Comparison of ENCODE assay signal across 9 mouse cellular contexts in genomic region chr2:155583927-155584530, GRCm38 (mm10). TPM values are rescaled to one million over a fixed set of nuclear protein-coding genes. Genes with fewer than 3 reads are reported as not detected.
A peak's percentile ranks its signal among the peaks of the same experiment; 100 is the strongest.
DNase-seq lines count a peak whose midpoint lies in the region; ATAC-seq and TF ChIP-seq lines count a peak whose summit lies in the region.
"Had no signal": no experiment of that assay in that cellular context is flagged by ENCODE, and none has a peak within 500 bp of the region (broad histone marks: within the 10 kb centered on the region; RNA-seq: fewer than 3 reads in every experiment).

No protein-coding gene starts in this region.

- H3K36me3 ChIP-seq in midbrain, embryonic 11.5 days (ENCODE audit: control insufficient read depth, insufficient read depth, low read length): no peaks in the 10 kb centered on the region
- no peaks in the 10 kb centered on the region for H3K36me3 ChIP-seq in midbrain, embryonic 16.5 days (ENCODE audit: control insufficient read depth, insufficient read depth, low read length)
- H3K36me3 ChIP-seq: neural tube, embryonic 12.5 days had no signal

- H3K9me3 ChIP-seq in midbrain, embryonic 11.5 days (ENCODE audit: control insufficient read depth, low read length): no peaks in the 10 kb centered on the region
- no peaks in the 10 kb centered on the region for H3K9me3 ChIP-seq in midbrain, embryonic 16.5 days (replicated peaks; ENCODE audit: control insufficient read depth, low read length, poor library complexity, severe bottlenecking)
- H3K9me3 ChIP-seq: neural tube, embryonic 12.5 days had no signal

- H3K4me3 ChIP-seq in midbrain, embryonic 11.5 days (ENCODE audit: low read depth, low read length): no peak overlapping the region
- H3K4me3 ChIP-seq in midbrain, embryonic 16.5 days (ENCODE audit: low read depth, low read length): no peak overlapping the region
- H3K4me3 ChIP-seq in cortical plate, adult 2 months (ENCODE audit: insufficient read depth, low read length): no peak overlapping the region
- no peak overlapping the region for H3K4me3 ChIP-seq in left cerebral cortex, adult 2 months
- H3K4me3 ChIP-seq: neural tube, embryonic 12.5 days had no signal

- no peak for TF ChIP-seq POLR2A in cortical plate, adult 2 months (IDR thresholded peaks at IDR 0.05; ENCODE audit: extremely low read depth, insufficient read depth, low read length)

- DNase-seq in midbrain, embryonic 11.5 days (ENCODE audit: low spot score, missing footprints): peak; percentile 97
- DNase-seq in R1 (ENCODE audit: low read depth, low spot score): peak; percentile 89
- DNase-seq in heart, postnatal 4 days: peak; percentile 78
- DNase-seq in left cerebral cortex, adult 2 months (ENCODE audit: extremely low spot score in 1 of 2, low spot score in 2 of 2): peak; percentile 52 to 57
- DNase-seq in mesoderm, embryonic 11.5 days (ENCODE audit: low read depth, low spot score): peak; percentile 63
- peak; percentile 53 for DNase-seq in thymus, postnatal 14 days

- intact Hi-C loops in left cerebral cortex, adult 2 months (cut with DNase I): loop anchor here (1.0 kb wide), 1 partner anchor 68 kb away; no protein-coding TSS in a partner anchor

- no peaks in the 10 kb centered on the region for H3K4me1 ChIP-seq in midbrain, embryonic 11.5 days (ENCODE audit: control insufficient read depth, insufficient read depth, low read length)
- H3K4me1 ChIP-seq in midbrain, embryonic 16.5 days (ENCODE audit: control insufficient read depth, insufficient read depth, low read length): no peaks in the 10 kb centered on the region
- no peaks in the 10 kb centered on the region for H3K4me1 ChIP-seq in cortical plate, adult 2 months (ENCODE audit: control insufficient read depth, insufficient read depth, low read length)
- H3K4me1 ChIP-seq: neural tube, embryonic 12.5 days had no signal

- peak; percentile 90 for TF ChIP-seq CTCF in cortical plate, adult 2 months (IDR thresholded peaks at IDR 0.05; ENCODE audit: extremely low read depth, insufficient read depth, low read length)
- TF ChIP-seq CTCF in left cerebral cortex, adult 2 months (IDR thresholded peaks at IDR 0.05): peak; percentile 89

- WGBS in midbrain, embryonic 11.5 days: 41% methylated on average over 5 of the region's 5 CpGs
- WGBS in midbrain, embryonic 16.5 days: 44% methylated on average over 5 of the region's 5 CpGs

- 0 out of 2 replicates have a peak, but pooled peaks have one; percentile 24 for ATAC-seq in midbrain, embryonic 11.5 days (ENCODE audit: low FRiP score)
- ATAC-seq in midbrain, embryonic 16.5 days: no peak

- no peaks in the 10 kb centered on the region for H3K27me3 ChIP-seq in midbrain, embryonic 11.5 days (ENCODE audit: control insufficient read depth, insufficient read depth, low read length)
- no peaks in the 10 kb centered on the region for H3K27me3 ChIP-seq in midbrain, embryonic 16.5 days (ENCODE audit: control insufficient read depth, insufficient read depth, low read depth, low read length)
- H3K27me3 ChIP-seq: neural tube, embryonic 12.5 days had no signal

- H3K9ac ChIP-seq in midbrain, embryonic 11.5 days (ENCODE audit: low read length): no peak overlapping the region
- no peak overlapping the region for H3K9ac ChIP-seq in midbrain, embryonic 16.5 days (ENCODE audit: low read depth, low read length)
- H3K9ac ChIP-seq: neural tube, embryonic 12.5 days had no signal

- H3K27ac ChIP-seq in midbrain, embryonic 11.5 days (ENCODE audit: low read depth, low read length): no peak overlapping the region
- H3K27ac ChIP-seq in midbrain, embryonic 16.5 days (ENCODE audit: low read length): no peak overlapping the region
- no peak overlapping the region for H3K27ac ChIP-seq in cortical plate, adult 2 months (ENCODE audit: insufficient read depth, low read length)
- no peak overlapping the region for H3K27ac ChIP-seq in left cerebral cortex, adult 2 months
- H3K27ac ChIP-seq: neural tube, embryonic 12.5 days had no signal

- H3K4me2 ChIP-seq in midbrain, embryonic 11.5 days: no peak overlapping the region
- no peak overlapping the region for H3K4me2 ChIP-seq in midbrain, embryonic 16.5 days (ENCODE audit: low read length)
- H3K4me2 ChIP-seq: neural tube, embryonic 12.5 days had no signal

RNA-seq across cellular contexts. Expression of gene Gss, which starts 8.6 kb away (rescaled TPM):
- 14.7 and 17.5 TPM in 2 replicates for polyA plus RNA-seq in midbrain, embryonic 11.5 days (2014; fragmentation: Nextera tagmentation; extraction: Ambion mirVana)
- 13.6 and 15.1 TPM in 2 replicates for polyA plus RNA-seq in midbrain, embryonic 16.5 days (2015; fragmentation: Nextera tagmentation; extraction: Ambion mirVana)
- polyA plus RNA-seq in cortical plate, adult 2 months (2012; rRNA removed): 17.2 and 18.4 TPM in 2 replicates
- 10 to 100 TPM; 17.3 to 18.2 TPM for total RNA-seq in heart, postnatal 4 days (2021)
- total RNA-seq in left cerebral cortex, adult 2 months (2021): 10 to 100 TPM; 14.8 to 14.9 TPM

RNA-seq across cellular contexts. Expression of gene Myh7b, which starts 27.0 kb away (rescaled TPM):
- 0.59 and 0.63 TPM in 2 replicates for polyA plus RNA-seq in midbrain, embryonic 11.5 days (2014; fragmentation: Nextera tagmentation; extraction: Ambion mirVana)
- 0.80 and 1.0 TPM in 2 replicates for polyA plus RNA-seq in midbrain, embryonic 16.5 days (2015; fragmentation: Nextera tagmentation; extraction: Ambion mirVana)
- polyA plus RNA-seq in cortical plate, adult 2 months (2012; rRNA removed): 10.5 and 13.8 TPM in 2 replicates
- total RNA-seq in heart, postnatal 4 days (2021): 10 to 100 TPM; 60.5 to 63.8 TPM
- 10 to 100 TPM in 1 of 2 experiments, 1 to 10 TPM in 1; 7.1 to 10.9 TPM for total RNA-seq in left cerebral cortex, adult 2 months (2021)
